Mouse (Mus musculus) C2C12 (cell line): ENCODE data around the gene Gm1604a.
"Not testable (repeated sequence)": the region's sequence is repeated elsewhere in the genome, so short reads cannot be mapped to it uniquely, and the experiment has no call there.

Source experiments
- CEBPB ChIP-seq: IDR thresholded peaks from one replicate; pipeline ENCODE4 v1.6.1; 2011; ENCODE audit warnings: low read depth, mild to moderate bottlenecking, control low read depth, moderate library complexity
- CTCF ChIP-seq: IDR thresholded peaks from one replicate; pipeline ENCODE4 v1.5.1; 2011; ENCODE audit not compliant: control insufficient read depth, insufficient read depth, insufficient read length
- FOSL1 ChIP-seq: IDR thresholded peaks from one replicate; pipeline ENCODE4 v1.8.0; 2011; ENCODE audit warnings: mild to moderate bottlenecking, low read length; ENCODE audit not compliant: poor library complexity, insufficient read depth, severe bottlenecking
- MAX ChIP-seq: IDR thresholded peaks from one replicate; pipeline ENCODE4 v1.6.1; 2011; ENCODE audit warnings: mild to moderate bottlenecking, control low read depth
- MYOD1 ChIP-seq: IDR thresholded peaks from one replicate; pipeline ENCODE4 v1.6.1; 2011; ENCODE audit warnings: low read depth; ENCODE audit not compliant: control insufficient read depth, insufficient read length
- USF1 ChIP-seq: IDR thresholded peaks from one replicate; pipeline ENCODE4 v1.6.1; 2011; ENCODE audit warnings: low read depth, mild to moderate bottlenecking, control low read depth, moderate library complexity

- not testable (repeated sequence) for TF ChIP-seq CTCF, MAX, MYOD1, USF1, CEBPB, FOSL1
These were observed 19.7 kb upstream of the Gm1604a start for GRCm38 (mm10) chr17:7005646-7006045.
